Mouse (Mus musculus) small intestine, adult 2 months (tissue): Measurements from ENCODE around the gene Cox10. TPM values are rescaled to one million over a fixed set of nuclear protein-coding genes. Genes with fewer than 3 reads are reported as not detected.

Source experiments
- H3K27ac ChIP-seq: fragments of 200-500 bp; 2 replicates; pipeline ENCODE4 v1.5.1; 2012; ENCODE audit warnings: low read depth, low read length, control low read depth, inconsistent platforms; ENCODE audit not compliant: insufficient read depth
- H3K27me3 ChIP-seq: fragments of 200-500 bp; 2 replicates; pipeline ENCODE4 v1.6.1; 2012; ENCODE audit warnings: mild to moderate bottlenecking, moderate library complexity, low read length, inconsistent platforms; ENCODE audit not compliant: control insufficient read depth, insufficient read depth
- H3K36me3 ChIP-seq: fragments of 200-500 bp; 2 replicates; pipeline ENCODE4 v1.6.1; 2012; ENCODE audit warnings: mild to moderate bottlenecking, low read length, control low read depth, inconsistent platforms; ENCODE audit not compliant: control insufficient read depth, insufficient read depth
- H3K4me1 ChIP-seq: fragments of 200-500 bp; 2 replicates; pipeline ENCODE4 v1.6.1; 2012; ENCODE audit warnings: low read length, inconsistent platforms, mixed read lengths; ENCODE audit not compliant: control insufficient read depth, insufficient read depth, insufficient read length
- H3K4me3 ChIP-seq: fragments of 200-500 bp; 2 replicates; pipeline ENCODE4 v1.5.1; 2012; ENCODE audit warnings: low read depth, mild to moderate bottlenecking, control low read depth, inconsistent platforms, low read length, moderate library complexity
- CTCF ChIP-seq: fragments of 200-500 bp; IDR thresholded peaks from 2 replicates; pipeline ENCODE4 v1.5.1; 2012; ENCODE audit warnings: low read depth, mild to moderate bottlenecking, control low read depth, inconsistent platforms, low read length, moderate library complexity, mixed read lengths; ENCODE audit not compliant: insufficient replicate concordance, insufficient read length; ENCODE audit errors: extremely low read depth
- POLR2A ChIP-seq: fragments of 200-500 bp; IDR thresholded peaks from 2 replicates; pipeline ENCODE4 v1.6.1; 2012; ENCODE audit warnings: low read depth, mild to moderate bottlenecking, control low read depth, inconsistent platforms, low read length, moderate library complexity
- WGBS: fragments of 180-500 bp; shearing (Covaris S2); methylation state at CpG from one replicate; pipeline ENCODE4 v1.1.7; 2018; 5-methylcytosine and 5-hydroxymethylcytosine counted together
- polyA plus RNA-seq: library from polyadenylated mRNA; depleted of rRNA; stranded (reverse); fragments of >200 nt; gene quantifications from 2 replicates; pipeline ENCODE4 v1.2.3, GENCODE M21; 2012

Cox10 gene
- polyA plus RNA-seq, 1 experiment = 15.2 TPM

DNA sequence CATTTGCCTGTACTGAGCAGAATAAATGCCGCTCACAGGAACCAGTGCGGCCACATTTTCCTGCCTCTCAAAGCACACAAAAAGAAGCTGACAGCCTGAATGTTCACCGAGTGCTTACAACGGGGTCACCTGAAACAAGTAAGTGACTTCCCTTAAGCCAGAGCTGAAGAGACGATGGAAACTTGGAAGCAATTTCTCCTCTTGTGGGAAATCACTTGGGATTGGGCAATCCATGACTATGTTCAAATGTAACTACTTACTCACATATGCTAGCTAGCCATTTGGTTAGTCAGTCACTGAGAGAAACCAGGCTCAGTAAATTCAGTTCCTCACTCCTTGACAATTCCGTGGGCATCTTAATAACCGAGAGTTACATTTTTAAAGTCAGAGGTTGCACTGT lies 43.0 kb downstream of the Cox10 start:
- TF ChIP-seq POLR2A = no peak
- no peak for TF ChIP-seq CTCF
- Histone ChIP-seq H3K4me1 (no peaks in the 10 kb centered on the region), H3K36me3 (peaks cover under 1% of the 10 kb centered on the region; the same call in 1 of the 2 replicates), H3K27ac (no peak overlapping the region), H3K4me3 (no peak overlapping the region), H3K27me3 (no peaks in the 10 kb centered on the region)
- 74% methylated on average over 7 of the region's 7 CpGs for WGBS

DNA sequence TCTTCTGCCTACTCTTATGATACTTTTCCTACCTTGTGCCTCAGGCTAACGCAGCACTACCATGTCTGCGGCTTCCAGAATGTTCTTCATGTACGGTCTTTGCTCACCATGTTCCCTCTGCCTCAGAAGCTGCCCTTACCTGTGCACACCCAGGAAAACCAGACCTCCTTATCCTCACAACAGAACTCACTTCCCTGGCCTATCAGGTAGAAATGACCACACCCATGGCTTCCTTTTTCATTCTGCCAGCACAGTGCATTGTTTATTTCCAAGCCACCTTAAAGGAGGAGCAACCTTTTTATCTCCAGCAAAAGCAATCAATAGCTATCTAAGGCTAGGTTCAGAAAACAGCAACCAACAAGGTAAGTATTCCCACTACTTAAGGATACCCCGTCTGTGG lies 43.6 kb downstream of the Cox10 start:
- Histone ChIP-seq H3K27me3 (no peaks in the 10 kb centered on the region), H3K36me3 (no peaks in the 10 kb centered on the region; the same call in 1 of the 2 replicates), H3K27ac (no peak overlapping the region), H3K4me3 (no peak overlapping the region), H3K4me1 (no peaks in the 10 kb centered on the region)
- 90% methylated on average over 4 of the region's 4 CpGs for WGBS
- TF ChIP-seq CTCF = no peak
- no peak for TF ChIP-seq POLR2A

DNA sequence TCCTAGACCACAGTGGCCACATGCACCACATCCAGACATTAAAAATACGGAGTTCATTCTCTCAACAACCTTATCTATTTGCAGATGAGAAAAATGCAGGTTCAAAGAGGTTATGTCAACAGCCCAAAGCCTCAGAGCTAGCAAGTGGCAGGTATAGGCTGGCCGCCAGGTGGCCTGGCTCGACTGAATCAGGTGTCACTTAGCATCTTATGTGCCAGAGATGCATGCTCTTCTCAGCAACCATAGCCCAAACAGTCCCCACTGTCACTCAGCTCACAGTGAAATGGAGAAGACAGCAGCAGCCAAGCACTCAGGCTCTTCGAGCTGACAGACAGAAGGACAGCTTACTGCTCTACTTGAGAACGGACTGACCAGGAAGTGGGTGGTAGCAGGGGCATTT lies 44.6 kb downstream of the Cox10 start:
- H3K4me3 ChIP-seq = no peak overlapping the region
- TF ChIP-seq POLR2A (no peak), CTCF (no peak)
- no peak overlapping the region for H3K27ac ChIP-seq
- 67% methylated on average over 5 of the region's 5 CpGs for WGBS
- no peaks in the 10 kb centered on the region for H3K36me3 ChIP-seq
- no peaks in the 10 kb centered on the region for H3K27me3 ChIP-seq
- H3K4me1 ChIP-seq = peaks cover 2% of the 10 kb centered on the region; the same call in 1 of the 2 replicates

DNA sequence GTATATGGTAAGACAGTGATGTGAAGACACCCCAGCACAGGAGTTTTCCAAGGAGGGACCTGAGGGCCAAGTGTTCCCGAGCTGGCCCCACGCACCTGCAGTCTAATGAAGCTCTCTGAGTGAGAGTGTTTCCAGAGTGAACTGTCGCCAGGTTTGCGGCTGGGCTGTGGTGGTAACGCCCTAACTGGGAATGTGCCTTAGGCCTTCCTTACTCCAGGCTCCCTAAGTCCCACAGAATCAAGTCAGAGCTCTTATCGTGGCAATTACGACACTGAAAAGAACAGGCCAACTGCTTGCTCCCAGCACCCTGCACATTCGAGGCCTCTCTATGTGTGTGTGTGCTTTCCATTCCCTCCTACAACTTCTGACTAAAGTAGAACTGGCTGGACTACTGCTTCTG lies 51.8 kb downstream of the Cox10 start:
- TF ChIP-seq CTCF (no peak), POLR2A (no peak)
- 31% methylated on average over 8 of the region's 8 CpGs for WGBS
- Histone ChIP-seq H3K27ac (no peak overlapping the region), H3K36me3 (0 out of 2 replicates have a peak, but pooled peaks cover 1% of the 10 kb centered on the region), H3K4me1 (peaks cover 8% of the 10 kb centered on the region; the same call in 1 of the 2 replicates), H3K27me3 (no peaks in the 10 kb centered on the region), H3K4me3 (no peak overlapping the region)

DNA sequence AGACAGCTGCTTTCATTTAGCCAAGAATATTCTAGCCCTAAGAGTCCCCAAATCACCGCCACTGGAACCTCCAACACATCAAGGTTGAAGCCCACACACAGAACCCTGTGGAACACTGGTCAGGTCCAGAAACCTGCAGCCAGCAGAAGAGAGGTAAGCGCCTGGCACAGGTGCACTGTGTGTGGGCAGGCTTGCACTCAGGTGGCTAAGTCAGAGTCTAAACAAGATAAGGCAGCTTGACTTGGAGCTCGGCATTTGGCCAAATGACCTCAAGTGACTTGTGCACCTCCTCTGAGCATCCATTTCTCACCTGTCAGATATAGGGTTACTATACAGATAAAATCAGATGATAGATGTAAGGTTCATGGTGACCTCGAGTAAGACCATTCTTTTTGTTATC lies 53.4 kb downstream of the Cox10 start:
- TF ChIP-seq POLR2A = no peak
- TF ChIP-seq CTCF = no peak
- no peak overlapping the region for H3K27ac ChIP-seq
- 0 out of 2 replicates have a peak, but pooled peaks cover 1% of the 10 kb centered on the region for H3K36me3 ChIP-seq
- 32% methylated on average over 4 of the region's 4 CpGs for WGBS
- peaks cover 8% of the 10 kb centered on the region; the same call in 1 of the 2 replicates for H3K4me1 ChIP-seq
- H3K4me3 ChIP-seq = no peak overlapping the region
- H3K27me3 ChIP-seq = no peaks in the 10 kb centered on the region

DNA sequence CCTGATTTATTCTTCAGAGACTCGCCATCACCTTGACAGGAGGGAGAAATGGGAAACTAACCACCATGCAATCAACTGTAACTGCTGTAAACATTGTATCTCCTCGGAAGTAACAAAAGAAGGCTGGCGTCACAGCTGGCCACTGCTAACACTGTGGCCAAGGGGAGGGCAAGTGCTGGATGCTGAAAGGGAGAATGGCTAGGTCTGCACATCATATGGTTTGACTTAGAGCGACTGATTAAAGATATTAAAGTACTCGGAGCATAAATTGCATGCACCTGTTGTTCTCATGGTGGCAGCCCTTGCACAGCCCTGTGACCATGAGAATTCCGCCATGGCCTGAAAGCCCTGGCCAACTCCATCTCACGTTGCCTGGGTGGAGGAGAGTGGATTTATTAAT lies 54.7 kb downstream of the Cox10 start:
- no peak overlapping the region for H3K27ac ChIP-seq
- H3K4me1 ChIP-seq = peaks cover 5% of the 10 kb centered on the region; the same call in 1 of the 2 replicates
- 88% methylated on average over 7 of the region's 7 CpGs for WGBS
- no peak overlapping the region for H3K4me3 ChIP-seq
- H3K36me3 ChIP-seq = 0 out of 2 replicates have a peak, but pooled peaks cover 1% of the 10 kb centered on the region
- no peak for TF ChIP-seq POLR2A
- no peak for TF ChIP-seq CTCF
- H3K27me3 ChIP-seq = no peaks in the 10 kb centered on the region

DNA sequence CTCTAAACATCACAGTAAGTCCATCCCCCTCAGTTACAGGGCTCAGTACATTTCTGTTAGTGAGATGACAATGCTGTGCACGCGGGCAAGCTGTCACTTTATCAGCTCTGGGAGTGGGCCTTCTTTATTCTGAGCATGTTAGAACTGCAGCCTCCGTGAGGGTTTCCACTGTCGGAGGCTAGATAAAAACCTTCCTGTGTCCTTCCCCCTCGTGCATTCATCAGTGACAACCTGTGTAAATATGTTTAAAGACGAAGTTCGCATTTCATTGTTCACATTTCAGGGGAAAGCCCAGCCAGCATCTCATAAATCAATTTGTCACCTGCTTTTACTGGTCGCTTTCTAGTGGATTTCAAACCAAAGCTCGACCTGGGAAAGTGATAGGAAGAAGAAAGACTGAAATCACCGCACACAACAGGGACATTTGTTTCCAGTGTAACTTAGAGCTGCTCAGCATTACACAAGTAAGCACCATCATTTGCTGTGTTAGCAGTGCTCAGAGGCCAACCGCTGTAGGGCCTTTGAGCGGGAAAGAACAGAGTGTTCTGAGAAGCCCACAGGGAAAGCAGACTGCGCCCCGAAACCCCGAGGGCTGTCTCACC lies 55.8 kb downstream of the Cox10 start:
- whole genome bisulfite sequencing = 58% methylated on average over 15 of the region's 15 CpGs
- Histone ChIP-seq H3K27me3 (no peaks in the 10 kb centered on the region), H3K4me3 (no peak overlapping the region), H3K27ac (no peak overlapping the region), H3K36me3 (0 out of 2 replicates have a peak, but pooled peaks cover 1% of the 10 kb centered on the region), H3K4me1 (peaks cover 5% of the 10 kb centered on the region; the same call in 1 of the 2 replicates)
- TF ChIP-seq POLR2A = no peak
- TF ChIP-seq CTCF = no peak
